8 mouse cellular contexts compared by ENCODE assay signal in genomic region chr13:45508495-45508894, GRCm38 (mm10). TPM values are rescaled to one million over a fixed set of nuclear protein-coding genes. Genes with fewer than 3 reads are reported as not detected.
DNase-seq lines count a peak whose midpoint lies in the region; ATAC-seq and TF ChIP-seq lines count a peak whose summit lies in the region.

No protein-coding gene starts in this region.

- no peaks in the 10 kb centered on the region for H3K27me3 ChIP-seq in ES-Bruce4 (ENCODE audit: control insufficient read depth, insufficient read depth, low read length, poor library complexity, severe bottlenecking)
- peaks cover 14% of the 10 kb centered on the region for H3K27me3 ChIP-seq in forebrain, embryonic 11.5 days (ENCODE audit: control insufficient read depth, insufficient read depth, low read length)
- no peaks in the 10 kb centered on the region for H3K27me3 ChIP-seq in heart, embryonic 15.5 days
- H3K27me3 ChIP-seq in liver, embryonic 12.5 days (replicated peaks), result no peaks in the 10 kb centered on the region
- no peaks in the 10 kb centered on the region for H3K27me3 ChIP-seq in neural tube, embryonic 14.5 days (ENCODE audit: control insufficient read depth, insufficient read depth, low read length)

- peak; percentile 63 for ATAC-seq in forebrain, embryonic 11.5 days (replicated peaks; ENCODE audit: low FRiP score)
- peak; percentile 47; the same call in 1 of the 2 replicates for ATAC-seq in heart, embryonic 15.5 days (replicated peaks; ENCODE audit: insufficient number of reproducible peaks, insufficient read depth, low FRiP score, low read depth)
- ATAC-seq in liver, embryonic 12.5 days, result peak; percentile 43
- peak; percentile 72 for ATAC-seq in neural tube, embryonic 14.5 days (ENCODE audit: low read depth)

- H3K4me1 ChIP-seq in ES-Bruce4 (ENCODE audit: control insufficient read depth, insufficient read depth, low read length), result peaks cover 3% of the 10 kb centered on the region
- H3K4me1 ChIP-seq in forebrain, embryonic 11.5 days (replicated peaks; ENCODE audit: control insufficient read depth, insufficient read depth, low read length), result peaks cover 4% of the 10 kb centered on the region; the same call in 1 of the 2 replicates
- H3K4me1 ChIP-seq in heart, embryonic 15.5 days (replicated peaks), result peaks cover 49% of the 10 kb centered on the region
- peaks cover 77% of the 10 kb centered on the region for H3K4me1 ChIP-seq in liver, embryonic 12.5 days
- peaks cover 12% of the 10 kb centered on the region; the same call in 1 of the 2 replicates for H3K4me1 ChIP-seq in neural tube, embryonic 14.5 days (ENCODE audit: control insufficient read depth, insufficient read depth, low read length)

- TF ChIP-seq CTCF in ES-Bruce4 (IDR thresholded peaks at IDR 0.05; ENCODE audit: low read depth, low read length), result no peak

- H3K36me3 ChIP-seq in ES-Bruce4 (ENCODE audit: control insufficient read depth, insufficient read depth, low read length, poor library complexity, severe bottlenecking), result no peaks in the 10 kb centered on the region
- no peaks in the 10 kb centered on the region for H3K36me3 ChIP-seq in forebrain, embryonic 11.5 days (ENCODE audit: control insufficient read depth, insufficient read depth, low read length)
- no peaks in the 10 kb centered on the region for H3K36me3 ChIP-seq in heart, embryonic 15.5 days
- peaks cover 23% of the 10 kb centered on the region for H3K36me3 ChIP-seq in liver, embryonic 12.5 days
- no peaks in the 10 kb centered on the region for H3K36me3 ChIP-seq in neural tube, embryonic 14.5 days (ENCODE audit: control insufficient read depth, insufficient read depth, low read length)

- TF ChIP-seq POLR2A in ES-Bruce4 (IDR thresholded peaks at IDR 0.05; ENCODE audit: insufficient read depth, low read length), result no peak

- no peak for TF ChIP-seq EP300 in ES-Bruce4 (IDR thresholded peaks at IDR 0.05; ENCODE audit: insufficient read depth, low read depth, low read length)

- H3K9me3 ChIP-seq in ES-Bruce4 (replicated peaks; ENCODE audit: control insufficient read depth, insufficient read depth, low read length, poor library complexity, severe bottlenecking), result no peaks in the 10 kb centered on the region
- H3K9me3 ChIP-seq in forebrain, embryonic 11.5 days (ENCODE audit: control insufficient read depth, low read length), result no peaks in the 10 kb centered on the region
- no peaks in the 10 kb centered on the region for H3K9me3 ChIP-seq in heart, embryonic 15.5 days (replicated peaks)
- H3K9me3 ChIP-seq in liver, embryonic 12.5 days (replicated peaks), result no peaks in the 10 kb centered on the region
- no peaks in the 10 kb centered on the region for H3K9me3 ChIP-seq in neural tube, embryonic 14.5 days (ENCODE audit: control insufficient read depth, low read length)

- peak overlapping the region; percentile 28 for H3K4me3 ChIP-seq in ES-Bruce4 (ENCODE audit: low read depth, low read length)
- H3K4me3 ChIP-seq in forebrain, embryonic 11.5 days (ENCODE audit: low read depth, low read length), result peak overlapping the region; percentile 54
- H3K4me3 ChIP-seq in heart, embryonic 15.5 days, result peak overlapping the region; percentile 60
- peak overlapping the region; percentile 77 for H3K4me3 ChIP-seq in liver, embryonic 12.5 days
- H3K4me3 ChIP-seq in neural tube, embryonic 14.5 days (ENCODE audit: low read depth, low read length), result peak overlapping the region; percentile 49

- H3K27ac ChIP-seq in ES-Bruce4 (ENCODE audit: insufficient read depth, low read length), result no peak overlapping the region
- H3K27ac ChIP-seq in forebrain, embryonic 11.5 days (ENCODE audit: low read depth, low read length), result no peak overlapping the region
- H3K27ac ChIP-seq in heart, embryonic 15.5 days, result peak overlapping the region; percentile 89
- H3K27ac ChIP-seq in liver, embryonic 12.5 days, result peak overlapping the region; percentile 95
- H3K27ac ChIP-seq in neural tube, embryonic 14.5 days (ENCODE audit: low read depth, low read length), result no peak overlapping the region

- WGBS in forebrain, embryonic 11.5 days, result under 1% methylated on average over 8 of the region's 8 CpGs
- WGBS in heart, embryonic 15.5 days, result under 1% methylated on average over 8 of the region's 8 CpGs
- 1% methylated on average over 8 of the region's 8 CpGs for WGBS in liver, embryonic 12.5 days (ENCODE audit: insufficient replicate concordance)
- WGBS in neural tube, embryonic 14.5 days, result 0% methylated on average over 8 of the region's 8 CpGs

- H3K9ac ChIP-seq in ES-Bruce4 (ENCODE audit: low read depth, poor library complexity, severe bottlenecking), result peak overlapping the region; percentile 11; the same call in 1 of the 2 replicates
- H3K9ac ChIP-seq in forebrain, embryonic 11.5 days (ENCODE audit: low read length), result peak overlapping the region; percentile 21; the same call in 1 of the 2 replicates
- H3K9ac ChIP-seq in heart, embryonic 15.5 days, result peak overlapping the region; percentile 73
- peak overlapping the region; percentile 97 for H3K9ac ChIP-seq in liver, embryonic 12.5 days
- H3K9ac ChIP-seq in neural tube, embryonic 14.5 days (replicated peaks; ENCODE audit: low read depth, low read length), result 0 out of 2 replicates have a peak overlapping the region, but pooled peaks have one; percentile 0

- peak overlapping the region; percentile 94 for H3K4me2 ChIP-seq in forebrain, embryonic 11.5 days (ENCODE audit: low read depth, low read length, severe bottlenecking)
- peak overlapping the region; percentile 71 for H3K4me2 ChIP-seq in heart, embryonic 15.5 days
- peak overlapping the region; percentile 80 for H3K4me2 ChIP-seq in liver, embryonic 12.5 days
- peak overlapping the region; percentile 88 for H3K4me2 ChIP-seq in neural tube, embryonic 14.5 days (ENCODE audit: low read depth, low read length)

- peak; percentile 88 for DNase-seq in brain, adult 2 months (ENCODE audit: low read depth, low spot score)
- peak; percentile 72 for DNase-seq in forebrain, embryonic 11.5 days (ENCODE audit: low spot score)
- DNase-seq in kidney, postnatal 14 days, result peak; percentile 86
- DNase-seq in urinary bladder, postnatal 25 days (ENCODE audit: low spot score), result peak; percentile 48

RNA-seq across cellular contexts. Expression of gene Gmpr, which starts 1.3 kb away (rescaled TPM):
- 6.9 and 7.6 TPM in 2 replicates for polyA plus RNA-seq in ES-Bruce4 (2011; ENCODE audit: insufficient read depth, insufficient read length, low read depth, missing spikeins)
- 20.3 and 20.5 TPM in 2 replicates for polyA plus RNA-seq in forebrain, embryonic 11.5 days (2014; fragmentation: Nextera tagmentation; extraction: Ambion mirVana)
- 180 and 185 TPM in 2 replicates for polyA plus RNA-seq in heart, embryonic 15.5 days (2015; fragmentation: Nextera tagmentation; extraction: Ambion mirVana)
- polyA plus RNA-seq in liver, embryonic 12.5 days (2016; fragmentation: Nextera tagmentation; extraction: Ambion mirVana), result 364 and 366 TPM in 2 replicates
- 46.5 and 46.9 TPM in 2 replicates for polyA plus RNA-seq in neural tube, embryonic 14.5 days (2014; fragmentation: Nextera tagmentation; extraction: Ambion mirVana)

Comparison
In these comparisons a context has a peak if more than half of its experiments do, and no peak if none do; other contexts are left out.
1. H3K27ac ChIP-seq: peak in heart, embryonic 15.5 days (single experiment) and liver, embryonic 12.5 days (single experiment); none in ES-Bruce4 (single experiment), forebrain, embryonic 11.5 days (single experiment) and neural tube, embryonic 14.5 days (single experiment).
2. H3K9ac ChIP-seq: peak in every context shown above with its lines; median percentile 97 in liver, embryonic 12.5 days; 73 in heart, embryonic 15.5 days; 21 in forebrain, embryonic 11.5 days; 11 in ES-Bruce4; 0 in neural tube, embryonic 14.5 days.
3. Peak in every context shown above with its lines, with median percentiles within 50 percentile points of each other: H3K4me3 ChIP-seq, DNase-seq, ATAC-seq and H3K4me2 ChIP-seq.